Mouse (Mus musculus) megakaryocyte progenitor cell, adult 5-6 weeks (primary cell): ENCODE data around the gene Babam2. TPM values are rescaled to one million over a fixed set of nuclear protein-coding genes. Genes with fewer than 3 reads are reported as not detected.

Experiments
- ATAC-seq: replicated peaks from 2 replicates; pipeline ENCODE4 v1.8.0; 2016; ENCODE audit warnings: mild to moderate bottlenecking, moderate TSS enrichment, inconsistent platforms; ENCODE audit not compliant: poor library complexity
- total RNA-seq, 2 experiments: library from RNA; stranded (forward) in 1 of 2; stranded (reverse) in 1 of 2; fragments of 157-497, 149-512 nt in 1 of 2; fragments of 200-1000 nt in 1 of 2; gene quantifications; 2 replicates each; pipeline versions ENCODE4 v1.2.3 to v1.2.4; 2015 to 2017

The Babam2 gene
- total RNA-seq, 2 experiments from 2014 or later = 37.7 to 117 TPM

DNA sequence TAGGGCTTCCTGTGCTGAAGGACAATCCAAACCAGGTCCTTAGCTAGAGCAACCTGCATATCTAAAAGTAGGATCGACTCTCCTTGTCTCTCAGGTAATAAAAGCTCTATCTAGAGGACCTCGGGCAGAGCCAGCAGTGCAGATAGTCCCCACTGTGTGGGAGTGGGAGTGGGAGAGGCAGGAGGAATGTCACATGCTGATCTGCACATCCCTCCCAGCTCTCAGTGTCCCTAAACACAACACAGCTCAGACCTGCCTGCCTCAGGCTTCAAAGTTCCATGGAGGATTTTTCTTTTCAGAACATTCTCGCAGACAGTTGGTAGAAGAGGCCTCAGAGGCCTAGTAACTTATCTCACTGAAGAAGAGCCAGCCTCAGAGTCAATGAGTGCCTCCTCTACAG lies 371.1 kb downstream of the Babam2 start:
- ATAC-seq = no peak

DNA sequence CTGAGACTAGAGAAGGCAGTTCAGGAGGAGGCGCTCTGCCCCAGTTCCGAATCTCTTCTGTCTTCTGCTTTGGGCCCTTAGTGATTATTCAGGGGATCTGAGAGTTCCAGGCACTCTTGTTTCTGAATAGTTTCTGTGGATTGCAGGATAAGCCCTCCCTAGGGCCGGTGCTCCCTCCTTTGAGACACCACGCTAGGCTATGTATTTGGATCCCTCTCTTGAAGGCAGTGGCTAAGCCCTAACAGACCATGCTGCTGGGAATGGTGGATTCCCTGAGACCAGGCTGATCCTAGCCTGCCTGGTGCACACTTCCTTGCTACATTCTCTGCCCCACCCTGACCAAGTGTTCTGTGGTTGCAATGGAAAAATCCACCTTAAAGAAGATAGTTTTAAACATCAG lies 371.6 kb downstream of the Babam2 start:
- no peak for ATAC-seq

DNA sequence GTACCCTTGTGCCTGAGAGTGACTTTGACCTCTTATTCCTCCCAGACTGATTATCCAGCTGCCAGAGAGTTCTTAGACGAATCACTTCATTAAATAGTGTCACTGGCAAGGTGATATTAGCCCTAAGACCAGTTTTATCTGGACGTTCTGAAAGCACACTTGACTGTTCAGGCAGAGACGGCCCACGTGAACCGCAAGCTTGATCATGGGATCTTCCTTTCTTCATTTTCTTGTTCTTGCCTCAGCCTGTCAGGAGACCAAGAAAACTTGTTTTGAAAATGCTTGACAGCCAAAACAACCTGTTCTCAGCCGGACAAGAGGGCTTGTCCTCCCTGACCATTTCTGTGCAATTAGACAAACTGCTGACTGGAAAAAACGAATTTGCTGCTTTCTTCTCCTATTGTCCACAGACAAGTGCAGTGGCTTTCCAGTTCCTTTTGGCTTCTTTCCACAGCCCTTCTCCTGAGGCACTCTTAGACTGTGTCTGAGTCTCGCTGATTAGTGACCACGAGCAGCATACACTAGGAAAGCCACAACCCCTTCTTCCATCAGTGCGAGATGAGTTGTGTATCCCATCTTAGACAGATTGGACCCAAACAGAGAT lies 372.2 kb downstream of the Babam2 start:
- no peak for ATAC-seq

DNA sequence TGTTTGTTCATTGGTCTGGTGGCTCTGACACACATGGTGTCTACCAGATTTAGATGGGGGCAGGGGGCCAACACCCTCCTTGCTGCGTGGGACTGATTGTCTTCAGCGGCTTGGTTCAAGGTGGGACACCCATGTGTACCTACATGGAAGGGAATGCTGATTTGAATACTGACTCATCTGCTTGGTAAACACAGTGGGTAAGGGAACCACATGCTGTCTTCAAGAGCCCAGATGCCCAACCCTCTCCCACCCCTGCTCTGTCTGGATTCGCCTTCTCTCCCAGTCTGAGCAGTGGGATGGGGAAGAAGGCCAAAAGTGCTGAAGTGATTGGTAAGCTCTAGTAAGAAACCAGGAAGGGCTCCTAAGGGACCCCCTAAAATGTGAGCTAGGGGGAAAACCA lies 373.3 kb downstream of the Babam2 start:
- ATAC-seq = no peak

DNA sequence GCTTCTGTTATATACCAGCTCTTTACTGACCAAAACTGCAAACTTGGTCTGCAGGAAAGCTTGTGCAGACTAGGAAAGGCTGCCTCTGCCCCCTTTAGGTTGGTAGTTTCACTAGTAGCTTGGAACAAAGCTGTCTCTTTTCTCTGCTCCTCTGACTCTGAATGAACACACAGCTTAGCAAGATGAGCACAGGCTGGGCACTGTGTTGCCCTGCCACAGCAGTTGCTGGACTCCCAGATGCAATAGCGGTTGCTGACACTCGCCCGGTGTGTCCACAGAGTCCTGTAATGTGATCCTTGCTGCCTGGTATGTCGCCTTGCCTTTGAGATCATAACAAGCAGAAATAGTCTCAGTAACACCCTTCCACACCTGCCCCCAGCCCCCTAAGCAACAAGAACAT lies 373.8 kb downstream of the Babam2 start:
- ATAC-seq = no peak

DNA sequence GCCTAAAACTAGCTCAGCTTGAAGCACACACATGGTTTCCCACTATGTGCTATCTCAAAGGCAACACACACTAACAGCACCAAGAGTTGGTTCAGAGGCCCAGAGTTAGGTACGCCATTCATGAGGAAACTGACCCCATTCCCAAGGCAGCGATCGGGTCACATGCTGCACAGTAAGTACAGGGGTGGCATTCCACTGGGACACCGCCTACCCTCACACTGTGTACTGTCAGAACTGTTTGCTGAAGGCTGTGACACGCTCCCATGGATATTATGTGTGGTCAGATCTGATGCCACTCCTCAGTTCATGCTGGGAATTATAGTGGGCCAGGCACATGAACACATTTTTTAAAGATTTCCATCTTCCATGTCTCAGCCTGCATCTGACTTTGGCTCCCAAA lies 374.3 kb downstream of the Babam2 start:
- no peak for ATAC-seq

DNA sequence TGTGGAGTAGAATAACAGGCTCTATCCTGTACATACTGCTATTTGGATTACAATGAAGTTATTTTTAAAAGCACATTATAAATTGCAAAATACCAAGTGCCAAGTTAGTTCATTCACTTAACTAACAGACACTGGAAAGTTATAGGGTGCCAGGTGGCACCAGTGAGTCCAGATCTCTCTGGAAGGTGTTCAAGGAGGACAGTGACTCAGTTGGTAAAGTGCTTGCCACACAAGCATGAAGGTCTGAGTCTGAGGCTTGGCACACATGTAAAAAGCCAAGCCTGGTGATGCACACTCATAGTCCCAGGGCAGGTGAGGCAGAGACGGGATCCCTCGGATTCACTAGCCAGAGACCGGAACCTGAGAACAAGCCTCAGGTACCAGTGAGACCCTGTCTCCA lies 375.4 kb downstream of the Babam2 start:
- no peak for ATAC-seq

DNA sequence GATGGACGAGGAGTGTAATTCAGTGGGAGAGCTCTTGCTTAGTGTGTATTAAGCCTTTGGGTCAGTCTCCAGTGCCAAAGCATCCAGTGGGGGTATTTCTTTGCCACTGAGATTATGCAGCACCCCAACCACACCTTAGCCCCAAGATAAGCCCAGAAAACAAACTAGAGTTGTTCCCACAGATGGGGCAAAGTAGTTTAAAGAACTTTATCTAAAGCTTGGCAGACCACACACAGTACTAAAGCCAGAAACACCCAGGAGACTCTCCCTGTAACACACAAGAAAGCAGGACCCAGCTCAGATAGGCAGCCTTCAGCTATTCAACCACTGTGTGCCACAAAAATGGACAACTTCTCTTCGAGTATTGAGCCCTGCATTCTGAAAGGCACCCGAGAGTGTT lies 376.6 kb downstream of the Babam2 start:
- ATAC-seq = peak; percentile 45

DNA sequence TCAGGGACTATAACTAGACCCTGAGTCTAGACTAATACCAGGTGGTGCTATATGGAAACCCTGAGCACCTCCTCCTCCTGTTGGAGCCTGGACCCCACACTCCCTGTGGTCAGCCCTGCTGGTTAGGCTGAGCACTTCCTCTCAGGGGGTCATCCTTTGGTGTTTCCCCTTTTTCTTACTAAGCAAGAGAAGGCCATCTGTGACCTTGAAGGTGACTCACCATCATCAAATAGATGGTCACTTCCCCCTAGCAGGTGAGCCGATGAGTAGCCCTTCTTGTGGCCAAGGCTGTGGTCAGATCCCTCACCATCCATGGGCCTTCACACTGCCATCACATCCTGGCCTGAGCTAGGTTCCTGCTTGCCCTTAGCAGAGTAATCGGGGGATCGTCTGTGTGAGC lies 379.7 kb downstream of the Babam2 start:
- ATAC-seq = peak; percentile 76

DNA sequence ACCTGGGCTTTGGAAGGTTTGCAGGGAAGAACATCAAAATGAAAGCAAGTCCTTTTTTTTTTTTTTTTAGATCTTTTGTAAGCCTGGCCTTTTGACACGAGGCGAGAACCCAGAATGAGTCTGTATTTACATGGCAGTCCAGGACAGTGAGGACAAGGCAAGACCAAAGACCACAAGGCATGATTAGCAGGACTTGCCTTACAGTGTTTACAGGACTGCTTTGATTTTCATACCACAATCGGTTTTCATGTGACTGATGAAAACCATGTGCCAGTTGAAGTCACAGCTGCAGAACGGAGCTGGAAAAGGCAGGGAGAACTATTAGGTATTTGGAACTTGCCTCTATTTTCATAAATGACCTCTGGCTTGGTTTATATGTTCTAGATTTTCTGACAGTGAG lies 381.5 kb downstream of the Babam2 start:
- ATAC-seq = no peak

DNA sequence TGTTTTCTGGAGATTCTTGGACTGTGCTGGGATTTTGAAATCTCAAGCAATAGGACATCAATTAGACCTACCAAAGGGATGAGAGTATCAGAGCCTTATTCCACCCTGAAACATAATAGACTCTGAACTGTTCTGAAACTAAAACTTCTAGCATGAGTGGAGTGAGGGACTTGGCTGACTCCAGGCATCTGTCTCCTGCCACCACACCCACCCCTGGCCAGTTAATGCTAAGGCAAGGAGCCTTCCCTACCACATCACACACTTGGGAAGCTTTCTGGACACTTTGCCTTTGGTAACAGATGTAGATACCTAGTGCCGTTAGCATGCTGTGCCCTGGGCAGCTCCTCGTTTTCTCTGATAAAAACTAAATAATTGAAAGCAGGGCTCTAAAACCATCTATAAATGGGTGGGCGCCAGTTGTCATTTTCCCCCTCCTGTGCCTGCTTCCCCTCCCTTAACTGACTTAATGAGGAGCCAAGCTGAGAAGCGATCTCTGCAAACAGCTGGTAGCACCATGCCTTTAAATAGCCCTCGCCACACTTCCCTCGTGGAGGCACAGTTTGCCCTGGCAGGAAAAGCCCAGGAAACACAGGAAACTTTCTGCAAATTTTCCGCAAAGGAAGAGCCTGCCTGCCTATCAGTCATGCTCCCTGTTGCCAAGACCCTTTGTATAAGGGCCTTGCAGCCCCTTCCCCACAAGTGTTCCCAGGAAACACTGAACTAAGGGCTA lies 383.2 kb downstream of the Babam2 start:
- ATAC-seq = no peak

DNA sequence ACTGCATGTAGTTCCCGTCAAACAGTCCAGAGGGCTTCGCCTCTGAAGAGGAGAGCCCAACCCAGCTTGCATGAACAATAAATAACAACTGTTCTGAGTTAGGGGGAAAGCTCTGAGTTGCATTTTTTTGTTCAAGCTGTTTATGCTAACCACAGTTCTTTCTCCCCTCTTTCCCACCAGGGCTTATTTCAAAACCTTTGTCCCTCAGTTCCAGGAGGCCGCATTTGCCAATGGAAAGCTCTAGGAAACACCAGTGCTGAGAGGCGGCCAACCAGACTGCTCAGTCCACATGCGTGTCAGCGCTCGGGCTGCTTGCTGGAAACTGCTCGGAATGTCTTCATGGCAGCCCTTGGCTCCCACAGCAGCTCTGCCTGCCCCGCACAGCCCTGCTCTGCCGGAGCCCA lies 386.9 kb downstream of the Babam2 start:
- ATAC-seq = no peak

DNA sequence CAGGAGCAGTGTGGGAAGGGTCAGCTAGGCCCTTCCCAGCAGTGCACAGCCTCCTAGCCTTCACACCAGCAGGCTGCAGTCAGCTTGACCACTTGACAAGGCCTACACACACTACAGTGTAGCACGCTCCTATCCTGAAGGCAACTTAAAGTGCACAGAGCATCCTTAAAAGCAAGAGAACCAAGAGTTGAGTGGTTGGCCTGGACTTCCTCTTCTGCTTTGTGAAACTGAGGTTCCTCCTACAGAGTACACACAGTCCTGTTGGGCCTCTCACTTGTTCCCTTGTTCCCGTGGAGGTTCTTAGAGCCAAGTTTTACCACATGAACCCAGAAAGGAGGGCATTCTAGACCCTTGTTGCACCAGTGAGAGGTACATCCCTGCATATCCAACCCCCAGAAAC lies 388.1 kb downstream of the Babam2 start:
- peak; percentile 60 for ATAC-seq

DNA sequence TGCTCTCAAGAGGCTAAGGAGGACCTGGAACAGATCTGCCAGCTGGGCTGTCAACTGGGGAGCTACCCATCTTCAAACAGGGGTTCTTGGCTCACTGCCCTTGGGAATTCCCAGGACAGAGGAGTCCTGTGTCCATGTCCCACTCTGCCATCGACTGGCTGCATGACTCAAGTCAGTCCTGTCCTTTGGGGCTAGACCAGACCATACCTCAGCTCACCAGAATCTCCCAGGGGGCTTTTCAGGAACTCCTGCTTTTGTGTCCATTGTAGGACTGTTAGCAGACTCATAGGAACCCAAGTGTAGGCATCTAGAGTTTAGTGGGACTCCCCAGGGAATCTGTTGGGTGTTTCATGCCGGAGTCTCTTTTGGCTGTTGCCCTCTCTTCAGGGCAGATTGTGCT lies 388.5 kb downstream of the Babam2 start:
- ATAC-seq = no peak

DNA sequence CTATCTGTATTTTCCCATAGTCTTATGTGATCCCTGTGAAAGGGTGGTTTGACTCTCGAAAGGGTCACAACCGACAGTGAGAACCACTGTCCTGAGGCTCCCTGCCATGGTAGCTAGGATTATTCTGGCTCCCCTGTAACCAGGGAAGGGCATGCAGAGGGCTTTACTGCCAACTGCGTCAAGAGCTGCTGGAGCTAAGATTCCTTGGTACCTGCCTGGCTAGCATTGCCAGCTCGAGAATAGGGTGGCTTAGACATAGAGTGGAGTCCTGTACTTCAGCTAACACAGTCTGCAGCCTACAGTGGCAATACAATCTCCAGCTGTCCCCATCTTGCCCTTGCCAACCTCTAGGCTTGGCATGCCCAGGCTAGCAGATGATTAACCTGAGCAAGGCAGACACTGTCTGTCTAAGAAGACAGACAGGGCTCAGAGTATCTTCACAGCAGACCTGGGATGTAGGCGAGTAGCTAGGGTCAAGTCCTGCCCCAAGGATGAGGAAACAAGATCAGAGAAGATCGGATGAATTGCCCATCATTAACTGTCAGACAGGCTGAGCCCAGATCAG lies 389.1 kb downstream of the Babam2 start:
- ATAC-seq = no peak

DNA sequence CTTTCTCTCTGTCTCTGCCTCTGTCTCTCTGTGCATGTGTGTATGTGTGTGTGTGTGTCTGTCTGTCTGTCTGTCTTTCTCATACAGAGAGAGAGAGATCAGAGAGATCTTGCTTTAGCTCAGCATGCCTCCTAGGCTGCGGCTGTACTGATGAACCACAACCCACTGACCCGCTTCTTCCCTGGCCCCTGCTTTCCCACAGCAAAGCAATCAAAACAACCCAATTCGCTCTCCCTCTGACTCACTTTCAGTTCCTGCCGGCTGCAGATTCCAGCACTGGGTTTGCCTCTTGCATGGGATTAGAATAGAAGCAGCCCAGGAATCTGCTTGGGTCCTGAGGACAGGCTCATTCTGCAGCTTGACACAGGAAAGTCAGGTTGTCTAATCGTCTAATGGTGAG lies 392.0 kb downstream of the Babam2 start:
- ATAC-seq = no peak

DNA sequence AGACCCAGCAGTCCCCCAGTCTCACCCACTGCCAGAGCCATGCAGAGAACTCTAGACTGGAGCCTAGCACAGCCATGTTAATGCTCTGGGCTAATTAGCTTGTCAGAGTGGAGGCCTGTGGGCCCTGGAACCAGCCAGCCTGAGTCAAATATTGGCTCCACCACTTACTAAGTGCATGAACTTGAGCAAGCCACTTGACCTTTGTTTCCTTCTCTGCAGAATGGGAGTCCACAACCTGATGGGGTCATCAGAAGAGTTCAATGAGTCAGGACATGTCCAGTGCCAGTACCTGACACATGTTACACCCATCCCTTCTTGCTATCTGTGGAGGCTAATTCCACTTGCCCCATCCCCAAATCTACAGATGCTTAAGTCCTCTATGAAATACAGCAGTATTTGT lies 394.8 kb downstream of the Babam2 start:
- ATAC-seq = no peak

DNA sequence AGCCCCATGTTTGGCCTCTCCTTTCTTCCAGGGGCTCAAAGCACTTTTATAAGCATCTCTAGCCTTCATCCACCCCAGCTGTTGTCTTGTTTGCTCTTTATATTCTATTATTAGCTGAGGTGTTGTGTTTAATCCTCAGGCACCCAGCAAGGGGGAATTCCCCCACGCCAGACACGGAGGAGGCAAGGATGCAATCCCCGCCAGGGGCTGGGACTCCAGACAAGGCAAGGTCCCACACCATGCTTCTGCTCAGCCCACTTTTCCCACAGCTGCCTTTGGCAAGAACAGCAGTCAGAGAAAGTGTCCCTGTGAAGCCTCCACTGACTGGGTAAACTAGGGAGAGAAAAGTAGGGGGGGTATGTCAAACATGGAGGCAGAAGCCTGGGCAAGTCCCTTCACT lies 401.2 kb downstream of the Babam2 start:
- no peak for ATAC-seq

DNA sequence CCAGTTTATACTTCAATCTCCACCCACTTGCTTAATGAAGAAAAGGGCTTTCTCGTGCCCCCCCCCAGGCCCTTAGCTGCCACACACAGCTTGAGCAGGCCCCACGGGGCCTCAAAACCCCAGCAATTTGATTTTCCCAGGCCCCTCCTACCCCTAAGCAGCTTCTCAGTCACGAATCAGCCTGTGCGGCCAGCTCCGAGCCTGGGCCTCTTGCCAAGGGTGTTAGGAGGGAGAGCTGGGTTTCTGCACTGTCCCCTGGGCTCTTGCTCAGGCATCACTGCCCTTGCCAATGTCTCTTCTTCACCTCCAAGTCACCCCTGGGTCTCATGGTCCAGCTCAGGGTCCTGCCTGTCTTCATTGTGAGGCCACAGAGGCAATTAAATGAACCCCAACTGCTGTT lies 405.0 kb downstream of the Babam2 start:
- no peak for ATAC-seq

DNA sequence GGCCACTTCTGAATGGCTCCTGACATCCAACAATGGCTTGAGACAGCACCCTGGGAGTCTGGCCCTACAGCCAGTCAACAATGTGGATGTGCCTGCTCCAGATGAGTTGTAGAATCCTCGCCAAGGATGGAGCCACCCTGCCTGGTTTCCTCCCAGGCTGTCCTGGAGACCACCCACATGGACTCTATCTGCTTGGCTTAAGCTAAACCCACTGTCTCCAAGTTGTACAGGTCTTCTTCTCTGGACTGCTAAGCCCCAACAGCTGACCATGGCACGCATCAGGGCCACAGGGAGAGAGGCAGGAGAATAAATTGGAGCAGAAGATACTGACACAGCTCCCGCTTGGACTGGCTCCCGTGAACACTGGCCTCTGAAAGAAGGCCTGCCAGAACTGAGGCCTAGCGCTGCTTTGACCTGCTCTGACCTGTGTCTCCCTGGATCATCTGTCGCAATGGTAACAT lies 405.5 kb downstream of the Babam2 start:
- no peak for ATAC-seq

DNA sequence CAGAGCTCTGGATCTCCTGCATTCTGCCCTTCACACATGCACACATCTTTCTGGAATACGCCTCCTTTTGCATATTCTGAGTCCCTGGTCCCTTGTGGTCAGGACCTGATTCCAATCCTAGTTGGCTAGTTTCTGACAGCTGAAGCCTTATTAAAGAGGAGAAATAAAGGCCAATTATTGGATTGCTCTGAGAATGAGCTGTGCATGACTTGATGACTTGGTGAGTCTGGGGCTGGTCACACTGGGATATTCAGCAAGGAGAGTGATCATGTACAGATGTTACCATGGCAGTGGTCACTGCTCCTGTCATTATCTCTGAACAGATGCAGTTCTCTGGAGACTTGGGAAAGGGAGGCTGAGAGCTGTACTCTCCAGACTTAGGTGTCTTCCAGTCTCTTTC lies 406.1 kb downstream of the Babam2 start:
- ATAC-seq = no peak

DNA sequence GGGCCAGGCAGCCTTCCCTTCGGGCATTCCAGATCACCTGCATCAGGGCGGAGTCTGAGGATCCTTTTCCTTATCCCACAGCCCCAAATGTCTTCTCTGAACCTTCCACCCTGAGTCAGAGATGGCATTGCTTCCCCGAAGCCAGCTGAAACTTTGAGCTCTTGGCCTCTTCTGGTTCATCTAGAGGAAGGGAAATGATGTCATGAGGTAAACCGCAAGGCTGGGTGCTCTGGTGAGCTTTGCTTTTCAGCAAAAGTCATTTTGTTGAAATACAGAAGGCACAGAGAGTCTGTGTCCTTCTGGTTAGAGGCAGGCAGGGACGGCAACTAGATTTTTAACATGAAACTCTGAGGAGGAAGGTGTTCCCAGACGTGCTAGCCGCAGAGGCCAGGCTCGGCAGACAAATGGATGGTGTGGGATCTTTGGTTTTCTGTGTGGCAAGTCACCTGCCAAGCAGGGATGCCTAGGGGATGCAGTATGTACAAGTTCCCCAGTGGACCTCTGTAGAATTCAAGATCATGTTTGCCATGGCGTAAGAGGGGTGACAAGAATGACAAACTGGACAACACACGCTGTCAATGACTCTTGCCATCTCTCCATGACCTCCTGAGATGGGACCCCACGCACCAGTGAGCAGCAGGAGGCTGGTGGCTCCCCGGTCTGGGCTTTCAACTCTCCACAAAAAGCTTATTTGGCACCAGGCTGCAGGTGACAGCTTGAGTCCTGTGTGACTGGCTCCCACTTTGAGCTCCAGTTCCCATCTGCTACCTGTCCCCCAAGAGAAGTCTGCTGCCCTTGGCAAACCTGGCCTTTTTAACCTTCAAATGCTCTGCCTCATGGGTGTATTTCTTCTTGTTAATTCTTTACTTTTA lies 406.9 kb downstream of the Babam2 start:
- ATAC-seq = peak; percentile 75
